Mouse (Mus musculus): ENCODE data around the gene Lrmda. TPM values are rescaled to one million over a fixed set of nuclear protein-coding genes. Genes with fewer than 3 reads are reported as not detected.

The Lrmda gene
- total RNA-seq, 2 experiments from 2014 or later: 3.7 to 3.9 TPM

GRCm38 (mm10) chr14:22627105-22627829, 607.8 kb downstream of the Lrmda start:
- DNase-seq (ENCODE audit: low spot score in 2 of 2): no peak

GRCm38 (mm10) chr14:22630361-22630867, 610.9 kb downstream of the Lrmda start:
- DNase-seq (ENCODE audit: low spot score in 2 of 2): no peak

GRCm38 (mm10) chr14:22633612-22634011, 614.1 kb downstream of the Lrmda start:
- DNase-seq (ENCODE audit: low spot score in 2 of 2): no peak

- DNase-seq (ENCODE audit: low spot score in 2 of 2): no peak
These were observed 624.0 kb downstream of the Lrmda start for GRCm38 (mm10) chr14:22643494-22643893.

GRCm38 (mm10) chr14:22647879-22648611, 628.5 kb downstream of the Lrmda start:
- DNase-seq (ENCODE audit: low spot score in 2 of 2): no peak

GRCm38 (mm10) chr14:22649411-22649911, 629.9 kb downstream of the Lrmda start:
- DNase-seq (ENCODE audit: low spot score in 2 of 2): no peak

GRCm38 (mm10) chr14:22649985-22650984, 630.8 kb downstream of the Lrmda start:
- DNase-seq (ENCODE audit: low spot score in 2 of 2): no peak

- no peak for DNase-seq (ENCODE audit: low spot score in 2 of 2)
These were observed 631.8 kb downstream of the Lrmda start for GRCm38 (mm10) chr14:22651131-22651952.

GRCm38 (mm10) chr14:22662496-22662895, 643.0 kb downstream of the Lrmda start:
- no peak for DNase-seq (ENCODE audit: low spot score in 2 of 2)

- no peak for DNase-seq (ENCODE audit: low spot score in 2 of 2)
These were observed 646.9 kb downstream of the Lrmda start for GRCm38 (mm10) chr14:22666437-22666836.

- no peak for DNase-seq (ENCODE audit: low spot score in 2 of 2)
These were observed 648.8 kb downstream of the Lrmda start for GRCm38 (mm10) chr14:22668302-22668701.

GRCm38 (mm10) chr14:22668711-22669110, 649.2 kb downstream of the Lrmda start:
- no peak for DNase-seq (ENCODE audit: low spot score in 2 of 2)

GRCm38 (mm10) chr14:22673581-22673980, 654.1 kb downstream of the Lrmda start:
- no peak for DNase-seq (ENCODE audit: low spot score in 2 of 2)

- DNase-seq (ENCODE audit: low spot score in 2 of 2): no peak
These were observed 659.6 kb downstream of the Lrmda start for GRCm38 (mm10) chr14:22679008-22679704.

GRCm38 (mm10) chr14:22679705-22680643, 660.5 kb downstream of the Lrmda start:
- DNase-seq (ENCODE audit: low spot score in 2 of 2): no peak

- DNase-seq (ENCODE audit: low spot score in 2 of 2): no peak
These were observed 667.4 kb downstream of the Lrmda start for GRCm38 (mm10) chr14:22686886-22687285.

GRCm38 (mm10) chr14:22688399-22688798, 668.9 kb downstream of the Lrmda start:
- DNase-seq (ENCODE audit: low spot score in 2 of 2): no peak

GRCm38 (mm10) chr14:22695448-22695847, 675.9 kb downstream of the Lrmda start:
- DNase-seq (ENCODE audit: low spot score in 2 of 2): no peak

All from adrenal gland, postnatal 4 days (tissue).